Mouse (Mus musculus): ENCODE measurements around the gene Gm44596.

Gene Gm44596

DNA sequence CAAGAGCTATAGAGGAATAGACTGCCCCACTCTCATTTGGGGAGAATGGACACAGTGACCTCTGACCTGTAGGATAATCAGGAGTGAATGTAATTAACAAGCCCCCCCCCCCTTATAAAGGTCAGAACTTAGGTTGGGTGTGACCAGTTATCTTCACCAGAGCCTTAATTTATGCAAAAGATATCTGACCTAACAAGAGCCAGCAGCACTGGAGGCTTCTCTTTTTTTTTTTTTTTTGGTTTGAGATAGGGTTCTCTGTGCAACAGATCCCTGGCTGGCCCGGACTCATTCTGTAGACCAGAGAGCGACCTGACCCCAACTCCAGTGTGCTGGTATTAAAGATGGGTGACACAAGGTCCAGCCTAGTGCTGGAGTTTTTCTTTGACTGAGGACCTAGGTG is 54.0 kb downstream of the Gm44596 start:
- no peak for DNase-seq (ENCODE audit: low spot score)

DNA sequence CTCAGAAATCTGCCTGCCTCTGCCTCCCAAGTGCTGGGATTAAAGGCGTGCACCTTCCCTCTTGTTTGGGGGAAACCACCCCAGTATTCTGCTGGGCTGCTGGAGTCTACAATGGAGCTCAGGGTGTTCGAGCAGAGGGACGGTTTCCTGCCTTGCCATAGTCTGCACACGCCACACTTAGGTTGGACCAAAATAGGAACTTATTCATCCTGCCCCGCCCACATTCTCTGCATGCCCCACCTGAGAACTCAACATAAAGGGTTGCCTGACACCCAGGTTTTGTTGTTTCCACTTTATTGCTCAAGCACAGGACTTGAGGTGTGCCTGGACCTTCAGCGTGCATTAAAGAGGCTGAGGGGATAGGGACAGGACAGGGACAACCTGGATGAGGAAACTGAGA is 54.5 kb downstream of the Gm44596 start:
- no peak for DNase-seq (ENCODE audit: low spot score)

DNA sequence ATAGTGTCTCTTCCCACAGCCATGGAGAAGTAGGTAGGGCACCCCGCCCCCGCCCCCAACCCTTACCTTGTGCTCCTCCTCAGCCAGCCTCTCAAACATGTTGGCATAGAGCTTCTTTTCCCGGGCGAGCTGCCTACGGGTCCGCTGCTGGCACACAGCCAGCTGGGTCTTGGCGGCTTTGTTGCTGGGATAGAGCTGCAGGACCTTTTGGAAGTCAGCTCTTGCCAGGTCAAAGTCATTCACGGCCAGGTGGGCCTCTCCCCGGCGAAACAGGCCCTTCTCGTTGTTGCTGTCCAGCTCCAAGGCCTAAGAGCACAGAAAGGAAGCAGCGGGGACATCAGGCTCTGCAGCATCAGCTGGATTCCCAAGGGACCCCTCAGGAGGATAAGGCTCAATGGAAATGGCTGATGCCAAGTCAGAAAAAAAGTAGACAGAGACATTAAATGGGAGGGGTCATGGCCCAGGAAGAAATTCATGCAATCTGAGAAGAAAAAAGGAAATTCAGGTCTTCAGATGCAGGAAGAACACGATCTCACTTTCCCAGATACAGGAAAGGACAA is 57.1 kb downstream of the Gm44596 start:
- no peak for DNase-seq (ENCODE audit: low spot score)

DNA sequence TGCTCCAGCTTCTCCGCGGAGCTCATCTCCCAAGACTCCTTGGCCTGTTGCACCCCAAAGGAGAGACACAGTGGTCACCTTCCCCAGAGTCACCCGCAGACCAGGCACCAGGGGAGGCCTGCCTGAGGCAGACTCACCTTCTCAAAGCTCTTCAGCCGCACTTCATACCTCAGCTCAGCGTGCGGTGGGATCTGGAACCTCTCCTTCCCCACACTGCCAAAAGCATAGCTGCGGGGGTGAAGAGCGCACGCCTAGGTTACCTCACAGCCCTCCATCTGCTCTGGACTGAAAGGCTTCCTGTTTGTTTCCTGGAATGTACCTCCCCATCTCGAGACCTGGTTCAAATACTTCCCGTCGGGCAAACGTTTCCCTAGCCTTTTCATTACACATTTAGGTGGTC is 58.3 kb downstream of the Gm44596 start:
- DNase-seq (ENCODE audit: low spot score): no peak

DNA sequence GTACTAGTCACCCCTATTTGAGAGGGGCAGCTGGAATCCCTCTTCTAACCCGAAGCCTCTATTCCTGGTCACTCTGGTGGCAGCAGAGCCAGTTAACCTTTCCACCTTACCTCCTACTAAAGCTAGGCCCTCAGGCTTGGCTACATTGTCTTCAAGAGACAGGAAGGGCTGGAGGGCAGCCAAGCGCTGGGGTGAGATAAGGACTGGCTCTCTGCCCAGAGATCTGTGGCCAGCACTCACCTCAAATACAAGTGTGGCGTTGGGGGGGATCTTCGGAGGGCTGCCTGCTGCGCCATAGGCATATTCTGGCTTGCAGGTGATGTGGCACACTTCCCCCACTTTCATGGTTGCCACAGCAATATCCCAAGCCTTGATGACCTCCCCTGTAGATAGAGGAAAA is 60.2 kb downstream of the Gm44596 start:
- peak; percentile 82 for DNase-seq (ENCODE audit: low spot score)

DNA sequence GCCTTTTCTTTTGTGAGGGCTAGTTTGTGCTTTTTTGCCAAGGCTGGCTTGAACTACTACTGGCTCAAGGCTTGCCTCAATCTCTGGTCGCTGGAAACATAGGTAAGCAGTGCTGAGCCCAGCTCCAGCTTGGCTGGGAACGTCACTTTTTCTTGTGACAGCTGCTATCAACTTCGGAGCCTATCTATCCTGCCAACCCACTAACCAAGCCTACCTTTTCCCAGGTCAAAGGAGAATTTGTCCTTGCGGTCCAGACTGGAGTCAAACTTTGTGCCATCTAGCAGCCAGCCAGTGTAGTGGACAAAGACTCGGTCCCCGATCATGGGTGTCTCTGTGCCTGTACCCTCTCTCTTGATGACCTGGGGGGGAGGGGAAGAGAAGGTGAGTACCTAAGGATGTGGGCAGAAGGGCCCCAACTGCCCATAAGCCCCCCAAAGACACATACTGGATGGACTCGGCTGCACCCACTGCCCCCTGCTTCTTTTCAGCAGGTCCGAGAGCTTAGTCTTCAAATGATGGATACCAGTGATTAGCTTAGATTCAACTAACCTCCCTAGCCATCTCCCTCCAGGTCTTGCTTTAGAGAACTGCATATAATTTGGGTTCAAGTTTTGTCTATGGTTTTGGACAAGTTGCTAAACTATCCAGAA is 61.2 kb downstream of the Gm44596 start:
- DNase-seq (ENCODE audit: low spot score): no peak

DNA sequence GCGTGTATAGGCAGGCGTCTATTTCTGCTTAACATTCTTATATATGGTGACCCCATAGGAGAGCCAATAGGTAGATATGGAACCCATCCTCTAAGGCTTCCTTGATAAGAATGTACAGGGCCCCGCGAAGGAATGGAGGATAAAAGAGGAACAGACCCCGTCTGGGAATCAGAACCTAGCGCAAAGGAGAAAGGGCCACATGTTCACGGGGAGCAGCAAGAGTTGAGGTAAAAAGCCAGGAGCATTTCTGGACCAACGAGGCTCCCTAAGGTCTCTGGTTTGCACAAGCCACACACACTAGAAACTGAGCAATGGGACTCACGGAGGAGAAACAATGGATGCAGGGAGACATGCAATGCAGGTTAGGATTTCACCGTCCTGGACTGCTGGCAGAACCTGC is 62.0 kb downstream of the Gm44596 start:
- no peak for DNase-seq (ENCODE audit: low spot score)

DNA sequence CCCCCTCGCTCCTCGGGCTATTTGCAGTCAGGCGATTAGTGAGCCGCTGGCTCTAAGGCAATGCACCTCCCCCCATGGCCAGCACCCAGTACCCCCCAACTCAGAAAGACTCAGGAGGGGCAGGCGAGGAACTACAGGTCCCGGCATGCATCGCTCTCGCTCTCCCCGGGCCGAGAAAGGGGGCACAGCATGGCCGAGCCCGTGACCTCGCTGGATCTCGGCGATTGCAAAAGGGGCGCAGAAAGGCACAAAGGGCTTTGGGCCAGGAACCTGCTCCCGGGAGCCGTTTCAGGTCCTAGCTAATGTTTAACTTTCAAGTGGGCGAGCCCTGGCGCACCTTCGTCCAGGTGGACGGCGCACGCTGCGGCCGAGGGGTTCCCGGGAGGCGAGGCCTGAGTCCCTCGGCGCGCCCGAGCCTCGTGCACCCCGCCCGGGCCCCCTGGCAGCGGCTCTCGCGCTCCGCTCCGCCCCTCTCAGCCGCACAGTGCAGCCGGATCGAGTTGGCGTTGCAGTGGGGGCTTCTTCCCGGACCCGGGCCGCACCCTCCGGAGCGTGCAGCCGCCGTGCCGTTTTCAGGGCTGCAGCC is 62.5 kb downstream of the Gm44596 start:
- DNase-seq (ENCODE audit: low spot score): peak; percentile 75

DNA sequence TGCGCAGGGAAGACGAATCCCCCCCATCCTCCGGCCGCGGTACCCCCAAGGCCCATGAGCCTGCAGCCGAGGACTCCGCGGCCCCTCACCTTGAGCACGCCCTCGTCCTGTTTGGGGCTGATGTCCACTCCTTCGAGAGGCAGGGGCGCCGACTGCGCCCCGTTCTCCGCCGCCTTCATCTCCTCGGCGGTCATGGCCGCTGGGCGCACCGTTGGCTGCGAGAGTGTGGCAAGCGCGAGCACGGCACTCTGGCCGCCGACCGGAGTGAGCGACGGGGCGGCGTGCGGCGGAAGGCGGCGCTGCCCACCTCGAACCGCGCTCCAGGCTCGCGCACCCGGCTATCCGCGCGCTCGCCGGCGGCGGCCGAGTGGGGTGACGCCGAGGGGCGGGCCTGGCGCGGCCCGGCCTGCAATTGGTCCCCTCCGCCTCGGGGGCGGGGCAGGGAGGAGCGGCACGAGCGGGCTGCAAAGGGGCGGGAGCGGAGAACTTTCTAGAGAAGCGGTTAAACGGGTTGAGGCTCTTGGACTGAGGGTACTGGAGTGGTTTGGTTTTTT is 63.1 kb downstream of the Gm44596 start, which contains the start of gene Fkbp4:
TSS of gene Fkbp4 (minus strand) at position 361 of the 554 bp plus-strand sequence.
- peak; percentile 93 for DNase-seq (ENCODE audit: low spot score)

DNA sequence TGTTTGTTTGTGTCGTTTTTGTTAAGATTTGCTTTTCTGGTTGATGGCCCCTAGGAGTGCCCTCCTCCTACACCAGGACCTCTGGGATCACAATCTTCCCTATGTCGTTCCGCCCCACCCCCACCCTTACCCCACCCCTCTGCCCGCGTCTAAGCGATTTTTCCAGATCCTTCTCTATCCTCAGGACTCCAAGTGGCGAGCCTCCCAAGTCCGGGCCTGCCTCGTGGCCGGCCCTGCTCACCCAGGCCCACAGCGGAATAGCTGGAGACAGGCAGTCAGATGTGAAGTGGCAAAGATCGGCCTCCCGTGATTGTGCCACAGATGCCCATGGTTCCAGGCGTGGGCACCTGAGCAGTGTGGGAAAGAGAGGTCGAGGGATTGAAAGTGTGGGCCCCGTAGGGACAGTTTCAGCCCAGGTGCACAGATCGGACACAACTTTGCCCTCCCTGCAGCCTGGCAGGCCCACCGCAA is 63.6 kb downstream of the Gm44596 start:
- DNase-seq (ENCODE audit: low spot score): peak; percentile 46

DNA sequence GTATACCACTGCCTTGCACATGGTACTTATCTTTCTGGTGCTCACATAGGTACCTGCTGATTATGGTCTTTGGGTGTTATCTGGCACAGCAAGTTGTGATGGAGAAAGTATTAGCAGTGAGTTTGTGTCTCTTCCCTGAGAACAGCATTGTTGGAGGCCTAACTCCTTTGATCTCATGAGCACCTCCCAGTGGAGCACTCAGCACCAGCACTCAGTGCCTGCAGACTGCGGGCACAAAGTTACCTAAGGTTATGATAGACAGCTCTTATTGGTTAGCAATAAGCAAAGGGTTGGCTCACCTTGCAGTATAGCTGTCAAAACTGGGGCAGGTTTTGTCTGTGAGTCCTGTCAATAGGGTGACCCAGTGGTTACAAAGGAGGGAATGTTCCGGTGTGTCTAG is 64.9 kb downstream of the Gm44596 start:
- no peak for DNase-seq (ENCODE audit: low spot score)

DNA sequence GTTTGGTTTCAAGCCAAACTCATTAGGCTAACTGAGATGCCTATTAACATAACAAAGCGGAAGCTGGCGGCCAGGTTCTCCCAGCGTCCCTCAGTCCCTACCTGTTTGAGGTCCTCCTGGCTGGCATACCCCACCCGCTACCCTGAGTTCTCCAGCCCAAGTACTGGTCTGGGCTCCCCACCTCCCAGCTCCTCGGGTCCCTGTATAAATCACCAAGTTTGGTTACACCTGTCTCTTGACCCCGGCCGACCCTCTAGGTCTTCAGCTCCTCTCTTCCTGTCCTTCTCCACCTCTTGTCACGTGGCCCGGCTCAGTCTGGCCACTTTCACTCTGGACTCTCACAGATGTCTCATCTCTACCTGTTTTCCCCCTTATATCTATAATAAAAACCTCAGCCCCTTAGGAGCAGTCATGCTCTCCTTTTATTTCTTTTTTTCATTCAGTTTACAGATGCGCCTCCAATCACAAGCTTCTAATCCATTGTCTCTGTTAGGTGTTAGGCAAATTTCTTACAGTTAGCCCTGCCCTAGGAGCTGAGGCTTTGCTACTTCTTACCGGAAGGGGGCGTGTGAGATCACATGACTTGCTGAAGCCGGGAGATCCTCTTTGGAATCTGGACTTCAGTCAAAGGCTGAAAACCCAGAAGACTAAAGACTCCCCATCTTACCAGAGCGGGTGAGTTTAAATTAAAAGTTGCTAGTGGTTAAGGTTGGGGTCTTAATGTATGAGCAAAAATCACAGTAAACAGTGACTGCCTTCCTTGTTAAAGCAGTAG is 70.6 kb downstream of the Gm44596 start:
- no peak for DNase-seq (ENCODE audit: low spot score)

DNA sequence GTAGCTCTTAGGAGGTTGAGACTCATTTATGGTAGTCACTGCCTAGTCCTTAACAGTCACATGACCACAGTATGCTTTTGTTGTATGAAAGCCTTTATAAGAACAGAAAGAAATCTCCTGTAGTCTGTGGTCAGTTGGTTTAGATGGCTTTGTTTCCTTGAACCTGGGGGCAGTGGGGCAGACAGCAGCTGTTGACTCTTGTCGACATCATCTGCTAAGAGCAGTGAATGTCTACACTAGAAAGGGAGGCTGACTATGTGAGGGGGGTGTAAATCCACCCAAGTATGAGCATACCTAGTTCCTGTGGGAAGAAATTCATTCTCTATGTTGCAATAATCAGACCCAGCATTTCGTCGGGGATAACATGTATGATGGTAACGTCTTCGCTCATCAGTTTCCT is 71.8 kb downstream of the Gm44596 start:
- no peak for DNase-seq (ENCODE audit: low spot score)

DNA sequence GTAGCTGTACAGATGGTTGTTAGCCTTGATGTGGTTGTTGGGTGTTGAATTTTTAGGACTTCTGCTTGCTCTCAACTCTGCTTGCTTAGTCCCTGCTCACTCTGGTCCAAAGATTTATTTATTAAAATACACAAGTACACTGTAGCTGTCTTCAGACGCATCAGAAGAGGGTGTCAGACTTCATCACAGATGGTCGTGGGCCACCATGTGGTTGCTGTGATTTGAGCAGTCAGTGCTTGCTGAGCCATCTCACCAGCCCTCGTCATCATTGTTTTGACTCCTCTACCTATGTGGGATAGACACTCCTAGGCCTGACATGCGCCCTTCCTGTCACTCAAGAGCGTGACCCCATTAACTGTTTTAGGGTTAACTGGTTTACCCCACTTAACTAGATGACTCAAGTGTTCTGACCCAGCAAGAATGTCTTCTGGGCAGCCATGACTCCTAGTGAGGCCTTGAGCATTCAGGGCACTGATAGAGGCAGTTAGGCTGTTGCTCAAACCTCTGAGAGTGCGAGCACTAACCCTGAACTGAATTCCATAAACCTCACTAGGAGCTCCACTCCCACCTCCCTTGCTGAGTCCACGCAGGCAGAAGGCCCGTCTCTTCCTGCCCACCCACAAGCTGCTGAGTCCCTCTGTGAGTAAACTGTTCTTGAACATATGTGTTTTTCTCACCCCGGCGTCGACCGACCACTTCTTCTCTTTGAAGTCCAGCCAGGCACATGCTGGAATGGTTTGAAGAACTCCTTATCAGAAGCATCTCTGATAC is 80.7 kb downstream of the Gm44596 start:
- no peak for DNase-seq (ENCODE audit: low spot score)
